Mouse (Mus musculus) G1E (cell line): Measurements from ENCODE around the gene Vps37d.

ENCODE experiments used
- CTCF ChIP-seq: IDR thresholded peaks from 2 replicates; pipeline ENCODE4 v1.5.1; 2012; ENCODE audit warnings: low read depth, low read length, inconsistent platforms, mixed read lengths
- GATA1 ChIP-seq: IDR thresholded peaks from 2 replicates; pipeline ENCODE4 v1.6.1; 2012; ENCODE audit warnings: borderline replicate concordance, low read length, inconsistent platforms, mixed read lengths
- TAL1 ChIP-seq: conservative IDR thresholded peaks from 2 replicates; pipeline ENCODE4 v1.6.1; 2012; ENCODE audit warnings: low read depth, low read length, inconsistent platforms, mixed read lengths

DNA sequence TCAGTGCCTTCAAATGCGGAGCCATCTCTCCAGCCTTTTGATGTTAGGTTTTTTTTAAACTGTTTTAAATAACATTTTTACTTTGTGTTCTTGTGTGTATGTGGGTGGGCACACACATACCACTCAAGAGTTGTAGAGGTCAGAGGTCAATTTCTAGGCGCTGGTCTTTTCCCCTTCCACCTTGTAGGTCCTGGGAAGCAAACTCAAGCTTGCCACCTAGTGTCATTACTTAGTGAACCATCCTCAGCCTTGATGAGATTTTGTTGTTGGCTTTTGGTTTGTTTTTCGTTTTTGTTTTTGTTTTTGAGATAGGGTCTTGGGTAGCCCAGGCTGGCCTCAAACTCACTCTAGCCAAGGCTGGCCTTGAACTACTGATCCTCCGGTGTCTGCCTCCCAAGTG is 2.4 kb downstream of the Vps37d start:
- no peak for TF ChIP-seq CTCF
- TF ChIP-seq GATA1: no peak
- TF ChIP-seq TAL1: no peak
